Mouse (Mus musculus) inflammation-experienced regulatory T-cells, adult 16 weeks (primary cell): ENCODE data around the gene Dock2. TPM values are rescaled to one million over a fixed set of nuclear protein-coding genes. Genes with fewer than 3 reads are reported as not detected.

ENCODE experiments used
- polyA plus RNA-seq: library from polyadenylated mRNA; unstranded; fragments of 100-300 nt; shearing (Covaris generic); gene quantifications from one replicate; pipeline ENCODE4 v1.2.1, GENCODE M21; 2017

The Dock2 gene
- 666 TPM for polyA plus RNA-seq

GRCm38 (mm10) chr11:34783587-34784043 lies at the start of gene Dock2:
Gene Dock2, minus strand, starts transcription at chr11:34783892.

GRCm38 (mm10) chr11:34314534-34315379 lies 468.9 kb downstream of the Dock2 start, which contains the start of gene Fam196b:
Gene Fam196b, plus strand, starts transcription at chr11:34314822.

GRCm38 (mm10) chr11:34207989-34208388 lies 575.7 kb downstream of the Dock2 start, which contains the start of gene Foxi1:
Gene Foxi1, minus strand, starts transcription at chr11:34208089.

Other genes starting within 250 kb of the Dock2 start
- 3.9 TPM for gene Spdl1, start 49.7 kb upstream of the Dock2 start, polyA plus RNA-seq